Mouse (Mus musculus) lung, embryonic 15.5 days (tissue): ENCODE data around the gene Samd4. TPM values are rescaled to one million over a fixed set of nuclear protein-coding genes. Genes with fewer than 3 reads are reported as not detected.

ENCODE experiments used
- ATAC-seq: fragments of 200-750 bp; cut with Nextera tagmentation; 2 replicates; pipeline ENCODE4 v1.8.0; 2017; ENCODE audit warnings: moderate number of reproducible peaks, borderline replicate concordance; ENCODE audit not compliant: low FRiP score, low TSS enrichment; ENCODE audit errors: extremely low read depth
- H3K27ac ChIP-seq: fragments of 300-500 bp; sonication (generic); 2 replicates; pipeline ENCODE4 v1.5.1; 2015; ENCODE audit warnings: moderate library complexity, mild to moderate bottlenecking, inconsistent platforms
- H3K27me3 ChIP-seq: fragments of 300-500 bp; sonication (generic); 2 replicates; pipeline ENCODE4 v1.6.1; 2015; ENCODE audit warnings: inconsistent platforms
- H3K36me3 ChIP-seq: fragments of 300-500 bp; sonication (generic); 2 replicates; pipeline ENCODE4 v1.6.1; 2015; ENCODE audit warnings: inconsistent platforms
- H3K4me1 ChIP-seq: fragments of 300-500 bp; sonication (generic); 2 replicates; pipeline ENCODE4 v1.6.1; 2015; ENCODE audit warnings: inconsistent platforms
- H3K4me2 ChIP-seq: fragments of 300-500 bp; sonication (generic); 2 replicates; pipeline ENCODE4 v1.6.1; 2015; ENCODE audit warnings: inconsistent platforms, mild to moderate bottlenecking, moderate library complexity
- H3K4me3 ChIP-seq: fragments of 300-500 bp; sonication (generic); 2 replicates; pipeline ENCODE4 v1.5.1; 2015; ENCODE audit warnings: mild to moderate bottlenecking, inconsistent platforms
- H3K9ac ChIP-seq: fragments of 300-500 bp; sonication (generic); 2 replicates; pipeline ENCODE4 v1.6.1; 2015; ENCODE audit warnings: inconsistent platforms
- H3K9me3 ChIP-seq: fragments of 300-500 bp; sonication (generic); 2 replicates; pipeline ENCODE4 v1.6.1; 2016; ENCODE audit warnings: inconsistent platforms
- WGBS: fragments of 180-500 bp; shearing (Covaris S2); methylation state at CpG from one replicate; pipeline ENCODE4 v1.1.7; 2015; 5-methylcytosine and 5-hydroxymethylcytosine counted together
- polyA plus RNA-seq: library from polyadenylated mRNA; unstranded; fragments of >200 nt; fragmentation: Nextera tagmentation; extraction: Ambion mirVana; gene quantifications from 2 replicates; pipeline ENCODE4 v1.2.1, GENCODE M21; 2015

Samd4 gene
- 6.4 and 6.5 TPM in 2 replicates for polyA plus RNA-seq

- peak; percentile 83 for ATAC-seq
- no peaks in the 10 kb centered on the region for H3K36me3 ChIP-seq
- no peaks in the 10 kb centered on the region for H3K9me3 ChIP-seq
- peak within 1 kb of the TSS; percentile 81 for H3K27ac ChIP-seq
- H3K4me2 ChIP-seq: peak within 1 kb of the TSS; percentile 99
- H3K4me3 ChIP-seq: peak within 1 kb of the TSS; percentile 54
- H3K9ac ChIP-seq: peak within 1 kb of the TSS; percentile 60
- WGBS: under 1% methylated on average over 54 of the region's 54 CpGs
- H3K27me3 ChIP-seq: no peaks in the 10 kb centered on the region
- H3K4me1 ChIP-seq: peaks cover 34% of the 10 kb centered on the region
These were observed at the start of gene Samd4 for GRCm38 (mm10) chr14:46882431-46883067. Gene Samd4 (plus strand): TSS chr14:46882854.

GRCm38 (mm10) chr14:46839326-46839725, 43.3 kb upstream of the Samd4 start:
- 30% methylated on average over 4 of the region's 4 CpGs for WGBS
- H3K27ac ChIP-seq: peak overlapping the region; percentile 61
- H3K9me3 ChIP-seq: no peaks in the 10 kb centered on the region
- no peak overlapping the region; the same call in 1 of the 2 replicates for H3K4me2 ChIP-seq
- peaks cover 13% of the 10 kb centered on the region for H3K4me1 ChIP-seq
- ATAC-seq: peak; percentile 88
- peaks cover 18% of the 10 kb centered on the region for H3K36me3 ChIP-seq
- H3K9ac ChIP-seq: no peak overlapping the region
- H3K27me3 ChIP-seq: no peaks in the 10 kb centered on the region
- H3K4me3 ChIP-seq: no peak overlapping the region

- H3K27me3 ChIP-seq: no peaks in the 10 kb centered on the region
- no peaks in the 10 kb centered on the region for H3K4me1 ChIP-seq
- no peak overlapping the region for H3K27ac ChIP-seq
- 92% methylated on average over 11 of the region's 11 CpGs for WGBS
- H3K4me2 ChIP-seq: no peak overlapping the region
- no peaks in the 10 kb centered on the region for H3K9me3 ChIP-seq
- ATAC-seq: no peak
- no peak overlapping the region for H3K9ac ChIP-seq
- H3K36me3 ChIP-seq: peaks cover 43% of the 10 kb centered on the region
- H3K4me3 ChIP-seq: no peak overlapping the region
These were observed 36.9 kb upstream of the Samd4 start for GRCm38 (mm10) chr14:46845706-46846105.

GRCm38 (mm10) chr14:46848063-46848590, 34.5 kb upstream of the Samd4 start:
- no peaks in the 10 kb centered on the region for H3K27me3 ChIP-seq
- peaks cover 30% of the 10 kb centered on the region; the same call in 1 of the 2 replicates for H3K36me3 ChIP-seq
- H3K4me1 ChIP-seq: no peaks in the 10 kb centered on the region
- H3K4me3 ChIP-seq: no peak overlapping the region
- no peak overlapping the region for H3K27ac ChIP-seq
- no peaks in the 10 kb centered on the region for H3K9me3 ChIP-seq
- no peak for ATAC-seq
- H3K4me2 ChIP-seq: no peak overlapping the region
- 74% methylated on average over 4 of the region's 4 CpGs for WGBS
- no peak overlapping the region for H3K9ac ChIP-seq

- WGBS: 78% methylated on average over 5 of the region's 5 CpGs
- no peak overlapping the region for H3K9ac ChIP-seq
- ATAC-seq: no peak
- no peaks in the 10 kb centered on the region for H3K4me1 ChIP-seq
- no peak overlapping the region for H3K4me3 ChIP-seq
- no peaks in the 10 kb centered on the region for H3K27me3 ChIP-seq
- no peak overlapping the region for H3K27ac ChIP-seq
- H3K36me3 ChIP-seq: peaks cover 30% of the 10 kb centered on the region; the same call in 1 of the 2 replicates
- H3K4me2 ChIP-seq: no peak overlapping the region
- H3K9me3 ChIP-seq: no peaks in the 10 kb centered on the region
These were observed 33.9 kb upstream of the Samd4 start for GRCm38 (mm10) chr14:46848736-46849135.

- Histone ChIP-seq H3K27me3 (no peaks in the 10 kb centered on the region), H3K36me3 (peaks cover 30% of the 10 kb centered on the region; the same call in 1 of the 2 replicates), H3K9ac (no peak overlapping the region), H3K27ac (no peak overlapping the region), H3K4me3 (no peak overlapping the region), H3K4me2 (no peak overlapping the region), H3K9me3 (no peaks in the 10 kb centered on the region), H3K4me1 (no peaks in the 10 kb centered on the region)
- ATAC-seq: no peak
- WGBS: 94% methylated on average over 1 of the region's 1 CpGs
These were observed 32.9 kb upstream of the Samd4 start for GRCm38 (mm10) chr14:46849769-46850168.

- no peak for ATAC-seq
- Histone ChIP-seq H3K27ac (no peak overlapping the region), H3K9ac (no peak overlapping the region), H3K4me2 (peak overlapping the region; percentile 11; the same call in 1 of the 2 replicates), H3K9me3 (no peaks in the 10 kb centered on the region), H3K36me3 (peaks cover 19% of the 10 kb centered on the region), H3K4me3 (no peak overlapping the region), H3K27me3 (no peaks in the 10 kb centered on the region), H3K4me1 (no peaks in the 10 kb centered on the region)
- WGBS: 50% methylated on average over 11 of the region's 11 CpGs
These were observed 29.0 kb upstream of the Samd4 start for GRCm38 (mm10) chr14:46853677-46854076.

GRCm38 (mm10) chr14:46862922-46863321, 19.7 kb upstream of the Samd4 start:
- ATAC-seq: no peak
- H3K27ac ChIP-seq: no peak overlapping the region
- H3K4me2 ChIP-seq: no peak overlapping the region
- 88% methylated on average over 5 of the region's 5 CpGs for WGBS
- H3K4me1 ChIP-seq: no peaks in the 10 kb centered on the region
- no peak overlapping the region for H3K9ac ChIP-seq
- H3K36me3 ChIP-seq: no peaks in the 10 kb centered on the region
- H3K4me3 ChIP-seq: no peak overlapping the region
- H3K27me3 ChIP-seq: no peaks in the 10 kb centered on the region
- no peaks in the 10 kb centered on the region for H3K9me3 ChIP-seq

- peaks cover 32% of the 10 kb centered on the region for H3K4me1 ChIP-seq
- peak overlapping the region; percentile 99 for H3K4me2 ChIP-seq
- 7% methylated on average over 10 of the region's 10 CpGs for WGBS
- no peak overlapping the region for H3K4me3 ChIP-seq
- no peaks in the 10 kb centered on the region for H3K36me3 ChIP-seq
- no peaks in the 10 kb centered on the region for H3K27me3 ChIP-seq
- ATAC-seq: no peak
- no peak overlapping the region for H3K27ac ChIP-seq
- no peaks in the 10 kb centered on the region for H3K9me3 ChIP-seq
- no peak overlapping the region for H3K9ac ChIP-seq
These were observed 1.7 kb upstream of the Samd4 start for GRCm38 (mm10) chr14:46880935-46881334.

GRCm38 (mm10) chr14:46881581-46882430, 848 bp upstream of the Samd4 start:
- Histone ChIP-seq H3K36me3 (no peaks in the 10 kb centered on the region), H3K9ac (peak overlapping the region; percentile 60), H3K27ac (peak overlapping the region; percentile 81), H3K27me3 (no peaks in the 10 kb centered on the region), H3K9me3 (no peaks in the 10 kb centered on the region), H3K4me3 (peak overlapping the region; percentile 54), H3K4me2 (peak overlapping the region; percentile 99), H3K4me1 (peaks cover 34% of the 10 kb centered on the region)
- WGBS: 5% methylated on average over 40 of the region's 40 CpGs
- ATAC-seq: peak; percentile 20

- Histone ChIP-seq H3K27ac (peak overlapping the region; percentile 81), H3K27me3 (no peaks in the 10 kb centered on the region), H3K9me3 (no peaks in the 10 kb centered on the region), H3K4me1 (peaks cover 34% of the 10 kb centered on the region), H3K4me3 (peak overlapping the region; percentile 54), H3K4me2 (peak overlapping the region; percentile 99), H3K36me3 (no peaks in the 10 kb centered on the region), H3K9ac (peak overlapping the region; percentile 60)
- ATAC-seq: peak; percentile 17
- under 1% methylated on average over 65 of the region's 70 CpGs for WGBS
These were observed 615 bp downstream of the Samd4 start for GRCm38 (mm10) chr14:46883068-46883870.
